Mouse (Mus musculus) brain, embryonic 14.5 days (tissue): Measurements from ENCODE around the gene Slc39a11.
A peak's percentile ranks its signal among the peaks of the same experiment; 100 is the strongest.

Source experiments
- CTCF ChIP-seq: fragments of 200-500 bp; IDR thresholded peaks from 2 replicates; pipeline ENCODE4 v1.5.1; 2012; ENCODE audit warnings: inconsistent platforms, mild to moderate bottlenecking, moderate library complexity, borderline replicate concordance; ENCODE audit not compliant: insufficient read depth, insufficient read length; ENCODE audit errors: extremely low read depth
- POLR2A ChIP-seq: fragments of 200-500 bp; IDR thresholded peaks from 2 replicates; pipeline ENCODE4 v1.6.1; 2012; ENCODE audit warnings: mild to moderate bottlenecking, inconsistent platforms, borderline replicate concordance; ENCODE audit not compliant: poor library complexity, insufficient read depth, insufficient read length, severe bottlenecking; ENCODE audit errors: extremely low read depth

DNA sequence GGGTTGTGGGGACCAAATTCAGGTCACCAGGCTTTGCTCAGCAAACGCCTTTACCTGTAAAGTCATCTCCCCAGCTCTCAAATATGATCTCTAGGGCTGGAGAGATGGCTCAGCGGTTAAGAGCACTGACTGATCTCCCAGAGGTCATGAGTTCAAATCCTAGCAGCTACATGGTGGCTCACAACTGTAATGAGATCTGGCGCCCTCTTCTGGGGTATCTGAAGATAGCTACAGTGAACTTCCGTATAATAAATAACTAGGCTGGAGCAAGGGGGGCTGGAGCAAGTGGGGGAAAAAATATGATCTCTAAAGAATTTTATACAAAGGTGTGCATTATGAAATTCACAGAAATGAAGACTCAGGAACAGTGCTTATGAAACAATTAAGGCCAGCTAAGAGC, 22.1 kb downstream of the Slc39a11 start:
- TF ChIP-seq POLR2A: no peak
- peak; percentile 47; the same call in 1 of the 2 replicates for TF ChIP-seq CTCF
